Mouse (Mus musculus): Measurements from ENCODE around the gene Agl.

GRCm38 (mm10) chr3:116705637-116706204 lies 102.2 kb downstream of the Agl start:
- TF ChIP-seq CTCF (IDR thresholded peaks at IDR 0.05; ENCODE audit: extremely low read depth, insufficient read depth, low read length) (no peak), POLR2A (IDR thresholded peaks at IDR 0.05; ENCODE audit: extremely low read depth, insufficient read depth, low read length) (no peak)

All from cortical plate, adult 2 months (tissue).